Mouse (Mus musculus) lung, embryonic 15.5 days (tissue): Measurements from ENCODE around the gene Kcnh3. TPM values are rescaled to one million over a fixed set of nuclear protein-coding genes. Genes with fewer than 3 reads are reported as not detected.
A peak's percentile ranks its signal among the peaks of the same experiment; 100 is the strongest.

ENCODE experiments used
- ATAC-seq: fragments of 200-750 bp; cut with Nextera tagmentation; 2 replicates; pipeline ENCODE4 v1.8.0; 2017; ENCODE audit warnings: moderate number of reproducible peaks, borderline replicate concordance; ENCODE audit not compliant: low FRiP score, low TSS enrichment; ENCODE audit errors: extremely low read depth
- H3K27ac ChIP-seq: fragments of 300-500 bp; sonication (generic); 2 replicates; pipeline ENCODE4 v1.5.1; 2015; ENCODE audit warnings: moderate library complexity, mild to moderate bottlenecking, inconsistent platforms
- H3K27me3 ChIP-seq: fragments of 300-500 bp; sonication (generic); 2 replicates; pipeline ENCODE4 v1.6.1; 2015; ENCODE audit warnings: inconsistent platforms
- H3K36me3 ChIP-seq: fragments of 300-500 bp; sonication (generic); 2 replicates; pipeline ENCODE4 v1.6.1; 2015; ENCODE audit warnings: inconsistent platforms
- H3K4me1 ChIP-seq: fragments of 300-500 bp; sonication (generic); 2 replicates; pipeline ENCODE4 v1.6.1; 2015; ENCODE audit warnings: inconsistent platforms
- H3K4me2 ChIP-seq: fragments of 300-500 bp; sonication (generic); 2 replicates; pipeline ENCODE4 v1.6.1; 2015; ENCODE audit warnings: inconsistent platforms, mild to moderate bottlenecking, moderate library complexity
- H3K4me3 ChIP-seq: fragments of 300-500 bp; sonication (generic); 2 replicates; pipeline ENCODE4 v1.5.1; 2015; ENCODE audit warnings: mild to moderate bottlenecking, inconsistent platforms
- H3K9ac ChIP-seq: fragments of 300-500 bp; sonication (generic); 2 replicates; pipeline ENCODE4 v1.6.1; 2015; ENCODE audit warnings: inconsistent platforms
- H3K9me3 ChIP-seq: fragments of 300-500 bp; sonication (generic); 2 replicates; pipeline ENCODE4 v1.6.1; 2016; ENCODE audit warnings: inconsistent platforms
- WGBS: fragments of 180-500 bp; shearing (Covaris S2); methylation state at CpG from one replicate; pipeline ENCODE4 v1.1.7; 2015; 5-methylcytosine and 5-hydroxymethylcytosine counted together
- polyA plus RNA-seq: library from polyadenylated mRNA; unstranded; fragments of >200 nt; fragmentation: Nextera tagmentation; extraction: Ambion mirVana; gene quantifications from 2 replicates; pipeline ENCODE4 v1.2.1, GENCODE M21; 2015

The Kcnh3 gene
- polyA plus RNA-seq, 1 experiment from 2014 or later: 0.79 TPM

DNA sequence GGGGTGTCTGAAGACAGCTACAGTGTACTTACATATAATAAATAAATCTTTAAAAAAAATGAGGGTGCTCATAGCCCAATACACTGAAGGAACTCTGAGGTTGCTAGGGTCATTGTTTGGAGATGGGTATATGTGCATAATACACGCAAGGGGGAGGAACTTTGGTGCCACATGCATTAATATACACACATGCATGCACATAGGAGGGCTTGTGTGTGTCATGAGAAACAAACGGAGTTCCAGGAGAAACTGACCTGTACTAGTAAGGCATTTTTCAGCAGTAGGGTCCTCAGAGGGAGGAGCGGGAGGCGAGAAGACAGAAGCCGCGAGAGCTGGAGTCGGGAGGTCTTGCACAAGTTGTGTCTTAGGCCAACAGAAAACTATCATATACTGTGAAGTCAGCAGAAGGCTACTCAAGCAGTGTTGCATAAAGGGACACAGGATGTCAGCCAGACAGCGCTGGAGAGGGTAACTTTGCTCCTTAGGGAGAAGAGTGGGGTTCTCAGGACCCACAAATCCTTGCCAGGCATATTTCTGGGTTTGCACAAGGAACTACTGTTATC, 34.6 kb downstream of the Kcnh3 start:
- Histone ChIP-seq H3K4me3 (peak overlapping the region; percentile 26), H3K27me3 (no peaks in the 10 kb centered on the region), H3K9me3 (no peaks in the 10 kb centered on the region), H3K27ac (peak overlapping the region; percentile 88), H3K36me3 (no peaks in the 10 kb centered on the region), H3K9ac (0 out of 2 replicates have a peak overlapping the region, but pooled peaks have one; percentile 11), H3K4me1 (peaks cover 12% of the 10 kb centered on the region), H3K4me2 (peak overlapping the region; percentile 51)
- WGBS: 40% methylated on average over 8 of the region's 8 CpGs
- ATAC-seq: peak; percentile 88

DNA sequence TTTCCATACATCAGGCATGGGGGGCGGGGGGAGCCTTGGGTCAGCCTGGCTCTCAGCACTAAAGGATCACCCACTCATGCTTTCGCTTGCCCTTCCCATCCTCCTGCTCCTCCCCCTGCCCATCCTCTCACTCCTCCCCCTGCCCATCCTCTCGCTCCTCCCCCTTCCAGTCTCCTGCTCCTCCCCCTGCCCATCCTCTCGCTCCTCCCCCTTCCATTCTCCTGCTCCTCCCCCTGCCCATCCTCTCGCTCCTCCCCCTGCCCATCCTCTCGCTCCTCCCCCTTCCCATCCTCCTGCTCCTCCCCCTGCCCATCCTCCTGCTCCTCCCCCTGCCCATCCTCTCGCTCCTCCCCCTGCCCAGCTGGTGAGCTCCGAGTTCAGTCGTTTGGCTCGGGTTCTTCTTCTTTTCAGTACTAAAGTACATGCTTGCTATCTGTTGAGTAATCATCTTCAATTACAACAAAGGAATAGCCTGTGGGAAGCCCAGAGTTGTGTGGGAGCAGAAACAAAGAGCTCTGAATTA, 35.1 kb downstream of the Kcnh3 start:
- H3K9ac ChIP-seq: 0 out of 2 replicates have a peak overlapping the region, but pooled peaks have one; percentile 11
- peak overlapping the region; percentile 51 for H3K4me2 ChIP-seq
- H3K4me1 ChIP-seq: peaks cover 12% of the 10 kb centered on the region
- no peaks in the 10 kb centered on the region for H3K9me3 ChIP-seq
- H3K36me3 ChIP-seq: no peaks in the 10 kb centered on the region
- H3K27me3 ChIP-seq: no peaks in the 10 kb centered on the region
- peak; percentile 82 for ATAC-seq
- WGBS: 2% methylated on average over 7 of the region's 10 CpGs
- H3K27ac ChIP-seq: peak overlapping the region; percentile 88
- H3K4me3 ChIP-seq: peak overlapping the region; percentile 26

DNA sequence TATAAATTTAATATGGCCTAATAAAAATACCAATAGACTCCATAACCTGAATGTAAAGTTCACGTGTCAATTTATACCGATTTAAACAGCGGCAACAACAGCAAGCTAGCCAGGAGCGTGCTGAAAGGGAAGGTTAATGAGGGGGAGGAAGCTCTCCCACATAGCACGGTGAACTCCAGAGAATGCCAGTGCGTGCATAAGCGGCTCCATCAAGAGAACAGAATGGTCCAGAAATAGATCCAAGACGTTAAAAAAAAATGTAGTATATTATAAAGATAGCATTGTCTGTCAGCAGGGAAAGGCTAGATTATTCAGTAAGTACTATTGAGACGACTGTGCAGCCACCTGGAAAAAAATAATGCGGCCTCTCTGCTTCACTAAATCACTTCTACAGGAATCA, 38.0 kb downstream of the Kcnh3 start:
- 54% methylated on average over 10 of the region's 10 CpGs for WGBS
- Histone ChIP-seq H3K4me1 (peaks cover 12% of the 10 kb centered on the region), H3K9ac (no peak overlapping the region)

DNA sequence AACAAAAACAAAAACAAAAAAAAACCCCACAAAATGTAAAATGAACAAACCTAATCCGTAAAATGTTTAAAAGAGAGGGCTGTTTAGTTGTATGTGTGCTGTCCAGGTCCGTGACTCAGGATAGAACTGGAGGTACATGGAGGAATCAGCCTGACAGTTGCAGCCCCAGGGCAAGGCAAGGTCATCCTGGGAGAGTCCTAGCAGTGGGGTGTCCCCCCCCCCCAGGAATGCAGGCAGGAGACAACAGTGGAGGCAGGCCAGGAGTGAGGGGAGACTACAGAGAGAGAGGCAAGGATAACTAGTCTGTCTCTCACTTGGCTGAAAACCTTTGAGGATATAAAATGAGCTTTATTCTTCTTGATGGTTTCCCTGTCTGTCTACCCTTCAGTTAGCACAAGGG, 39.7 kb downstream of the Kcnh3 start:
- no peak overlapping the region for H3K4me2 ChIP-seq
- no peaks in the 10 kb centered on the region for H3K36me3 ChIP-seq
- 78% methylated on average over 2 of the region's 2 CpGs for WGBS
- H3K9ac ChIP-seq: no peak overlapping the region
- no peak overlapping the region for H3K4me3 ChIP-seq
- H3K9me3 ChIP-seq: no peaks in the 10 kb centered on the region
- no peak overlapping the region for H3K27ac ChIP-seq
- no peak for ATAC-seq
- peaks cover 8% of the 10 kb centered on the region for H3K4me1 ChIP-seq
- H3K27me3 ChIP-seq: no peaks in the 10 kb centered on the region

More for the DNA sequence above, 38.0 kb downstream of the Kcnh3 start:
- Histone ChIP-seq H3K27me3 (no peaks in the 10 kb centered on the region), H3K36me3 (no peaks in the 10 kb centered on the region), H3K9me3 (no peaks in the 10 kb centered on the region), H3K4me2 (no peak overlapping the region), H3K4me3 (no peak overlapping the region), H3K27ac (no peak overlapping the region)
- no peak for ATAC-seq

DNA sequence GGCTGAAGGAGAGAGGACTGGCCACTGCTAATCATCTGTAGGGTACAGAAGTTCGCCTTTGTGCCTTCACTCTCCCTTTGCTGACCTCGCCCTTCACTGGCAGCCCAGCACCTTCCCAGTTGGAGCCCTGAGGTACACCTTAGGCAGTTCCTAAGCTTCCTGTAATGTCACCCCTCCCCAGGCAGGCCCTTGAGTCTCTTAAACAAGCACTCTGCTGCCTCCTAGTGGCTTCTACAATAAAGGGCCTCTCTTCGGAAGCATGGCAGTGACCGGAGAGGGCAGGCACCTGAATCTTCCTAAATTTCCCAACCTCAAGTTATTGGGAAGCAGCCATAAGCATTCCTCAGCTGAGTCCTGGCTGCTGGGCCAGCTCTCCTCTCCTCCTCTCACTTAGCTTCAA, 41.0 kb downstream of the Kcnh3 start:
- Histone ChIP-seq H3K27me3 (no peaks in the 10 kb centered on the region), H3K9me3 (no peaks in the 10 kb centered on the region), H3K4me2 (no peak overlapping the region), H3K9ac (no peak overlapping the region), H3K4me3 (no peak overlapping the region), H3K36me3 (no peaks in the 10 kb centered on the region), H3K27ac (no peak overlapping the region), H3K4me1 (no peaks in the 10 kb centered on the region)
- ATAC-seq: 0 out of 2 replicates have a peak, but pooled peaks have one; percentile 37
- WGBS: 15% methylated on average over 4 of the region's 4 CpGs

DNA sequence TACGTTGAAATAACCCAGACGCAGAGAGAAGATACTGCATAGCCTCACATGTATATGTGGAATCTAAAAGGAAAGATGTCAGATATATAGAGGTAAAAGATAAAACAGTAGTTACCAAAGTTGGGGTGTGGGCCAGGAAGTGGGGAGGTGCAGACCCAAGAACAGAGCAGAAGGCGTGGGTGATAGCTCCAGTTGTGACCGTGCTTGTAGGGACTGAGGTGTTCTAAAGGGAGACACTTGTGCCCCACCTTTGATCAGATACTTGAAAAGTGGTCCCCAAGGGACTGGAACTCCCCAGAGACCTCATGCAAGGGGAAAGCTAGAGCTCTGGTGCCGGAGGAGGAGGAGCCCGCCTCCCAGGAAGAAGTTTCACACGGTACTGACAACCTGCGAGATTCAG, 51.4 kb downstream of the Kcnh3 start:
- H3K9me3 ChIP-seq: no peaks in the 10 kb centered on the region
- no peak overlapping the region for H3K9ac ChIP-seq
- H3K4me1 ChIP-seq: no peaks in the 10 kb centered on the region
- H3K36me3 ChIP-seq: no peaks in the 10 kb centered on the region
- no peak for ATAC-seq
- no peak overlapping the region for H3K4me3 ChIP-seq
- no peaks in the 10 kb centered on the region for H3K27me3 ChIP-seq
- H3K4me2 ChIP-seq: no peak overlapping the region
- 78% methylated on average over 8 of the region's 8 CpGs for WGBS
- no peak overlapping the region for H3K27ac ChIP-seq

DNA sequence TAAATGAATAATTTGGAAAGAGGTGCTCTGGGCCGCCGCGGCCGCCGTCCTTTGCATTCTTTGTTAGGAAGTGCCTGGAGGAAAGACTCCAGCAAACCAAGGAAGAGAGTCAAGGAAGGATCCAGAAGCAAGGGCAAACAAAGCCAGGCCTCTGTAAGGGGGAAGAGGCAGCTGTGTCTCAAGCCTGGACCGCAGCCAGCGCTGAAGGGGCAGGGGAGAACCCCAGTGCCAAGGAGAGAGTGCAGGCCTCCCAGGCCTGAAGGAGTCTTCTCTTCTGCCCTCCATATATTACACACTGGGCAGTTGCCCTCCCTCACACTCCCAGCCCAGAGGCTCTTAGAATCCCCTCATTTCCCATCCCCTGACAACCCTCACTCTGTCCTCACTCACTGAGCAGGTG, 53.6 kb downstream of the Kcnh3 start:
- Histone ChIP-seq H3K27ac (no peak overlapping the region), H3K4me2 (no peak overlapping the region), H3K4me1 (no peaks in the 10 kb centered on the region), H3K4me3 (no peak overlapping the region), H3K9ac (no peak overlapping the region), H3K27me3 (no peaks in the 10 kb centered on the region), H3K36me3 (no peaks in the 10 kb centered on the region), H3K9me3 (no peaks in the 10 kb centered on the region)
- ATAC-seq: no peak
- 68% methylated on average over 7 of the region's 7 CpGs for WGBS

DNA sequence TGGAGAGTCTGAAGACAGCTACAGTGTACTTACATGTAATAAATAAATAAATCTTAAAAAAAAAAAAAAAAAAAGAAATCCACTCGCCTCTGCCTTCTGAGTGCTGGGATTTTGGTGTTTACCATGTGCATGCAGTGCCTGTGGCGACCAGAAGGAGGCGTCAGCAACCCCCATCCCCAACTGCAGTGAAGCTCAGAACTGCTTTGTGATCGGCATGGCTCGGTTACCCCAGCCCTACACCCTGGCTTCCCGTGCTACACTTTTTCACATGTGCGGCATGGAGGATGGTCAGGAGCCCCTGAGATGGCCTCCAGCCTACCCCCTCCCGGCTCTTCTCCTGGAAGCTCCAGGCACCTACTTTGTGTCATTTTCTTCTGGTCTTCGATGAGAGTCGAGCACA, 58.8 kb downstream of the Kcnh3 start:
- ATAC-seq: no peak
- H3K4me3 ChIP-seq: no peak overlapping the region
- 61% methylated on average over 10 of the region's 10 CpGs for WGBS

DNA sequence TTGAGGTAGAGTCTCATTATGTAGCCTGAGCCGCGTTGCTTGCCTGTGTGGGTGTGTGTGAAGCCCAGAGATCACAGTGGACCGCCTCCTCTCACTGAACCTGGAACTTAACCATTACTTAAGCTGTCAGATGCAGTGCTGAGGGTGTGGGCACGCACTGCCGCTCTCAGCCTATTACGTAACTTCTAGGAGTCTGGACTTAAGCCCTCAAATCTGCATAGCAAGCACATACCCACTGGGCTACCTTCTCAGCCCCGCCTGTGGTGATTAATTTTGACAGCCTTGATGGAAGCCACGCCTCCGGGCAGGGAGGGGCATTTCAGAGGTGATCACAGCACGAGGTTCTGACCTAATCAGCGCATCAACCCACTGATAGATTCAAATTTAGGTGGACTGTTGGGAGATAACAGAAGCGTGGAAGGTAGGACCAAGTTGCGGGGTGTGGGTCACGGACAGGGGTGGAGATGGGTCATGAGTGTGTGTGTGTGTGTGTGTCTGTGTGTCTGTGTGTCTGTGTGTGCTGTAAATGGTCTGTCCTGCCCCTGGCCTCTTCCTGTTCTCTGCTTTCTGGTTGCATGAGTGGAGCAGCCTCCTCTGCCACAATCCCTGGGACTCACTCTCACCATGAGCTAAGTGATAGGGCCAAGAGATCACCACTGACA, 60.0 kb downstream of the Kcnh3 start:
- Histone ChIP-seq H3K36me3 (no peaks in the 10 kb centered on the region), H3K4me3 (no peak overlapping the region), H3K27me3 (no peaks in the 10 kb centered on the region), H3K4me2 (no peak overlapping the region), H3K27ac (no peak overlapping the region), H3K9ac (no peak overlapping the region), H3K9me3 (no peaks in the 10 kb centered on the region), H3K4me1 (no peaks in the 10 kb centered on the region)
- peak; percentile 57; the same call in 1 of the 2 replicates for ATAC-seq
- WGBS: 28% methylated on average over 14 of the region's 14 CpGs

More for the DNA sequence above, 58.8 kb downstream of the Kcnh3 start:
- Histone ChIP-seq H3K9me3 (no peaks in the 10 kb centered on the region), H3K27ac (no peak overlapping the region), H3K27me3 (no peaks in the 10 kb centered on the region), H3K4me1 (no peaks in the 10 kb centered on the region), H3K36me3 (no peaks in the 10 kb centered on the region), H3K9ac (no peak overlapping the region), H3K4me2 (no peak overlapping the region)

DNA sequence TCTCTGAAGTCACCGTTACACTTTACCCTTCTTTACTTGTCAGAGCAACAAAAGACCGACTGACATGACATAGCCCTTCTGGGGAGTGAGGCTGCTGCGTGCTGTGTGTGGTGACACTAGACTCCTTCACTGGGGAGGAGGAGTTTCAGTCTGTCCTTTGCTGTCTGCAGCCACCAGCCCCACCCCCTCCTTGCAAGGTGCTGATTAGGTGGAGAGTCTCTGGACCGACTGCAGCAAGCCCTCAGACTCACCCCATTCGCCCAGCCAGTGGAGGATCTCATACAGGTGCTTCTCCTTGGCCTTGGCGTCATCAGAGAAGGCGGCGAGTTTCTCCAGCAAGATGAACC, 60.5 kb downstream of the Kcnh3 start:
- no peak overlapping the region for H3K9ac ChIP-seq
- 41% methylated on average over 8 of the region's 8 CpGs for WGBS
- H3K27me3 ChIP-seq: no peaks in the 10 kb centered on the region
- no peak for ATAC-seq
- no peak overlapping the region for H3K4me3 ChIP-seq
- H3K27ac ChIP-seq: no peak overlapping the region
- no peaks in the 10 kb centered on the region for H3K36me3 ChIP-seq
- no peaks in the 10 kb centered on the region for H3K4me1 ChIP-seq
- H3K4me2 ChIP-seq: no peak overlapping the region
- H3K9me3 ChIP-seq: no peaks in the 10 kb centered on the region

DNA sequence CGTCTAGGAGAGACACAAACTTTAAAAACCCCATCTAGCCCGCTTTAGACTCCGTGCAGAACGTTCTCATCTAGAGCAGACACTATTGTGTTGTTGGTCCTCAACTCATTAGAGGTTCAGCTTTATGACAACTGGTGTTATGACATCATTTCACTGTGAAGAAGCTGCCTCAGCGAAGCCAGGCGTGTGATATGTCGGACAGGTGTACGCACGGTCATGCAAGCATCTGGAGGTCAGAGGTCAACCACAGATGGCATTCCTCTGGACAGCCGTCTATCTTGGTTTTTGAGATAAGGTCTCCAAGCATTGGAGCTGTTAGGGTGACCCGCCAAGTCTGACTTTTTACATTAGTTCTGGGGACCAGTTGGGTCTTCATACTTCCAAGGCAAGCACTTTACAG, 65.9 kb downstream of the Kcnh3 start:
- no peaks in the 10 kb centered on the region for H3K9me3 ChIP-seq
- no peaks in the 10 kb centered on the region for H3K36me3 ChIP-seq
- no peak overlapping the region for H3K4me2 ChIP-seq
- no peak for ATAC-seq
- peaks cover 6% of the 10 kb centered on the region for H3K4me1 ChIP-seq
- H3K27ac ChIP-seq: no peak overlapping the region
- H3K4me3 ChIP-seq: no peak overlapping the region
- H3K9ac ChIP-seq: no peak overlapping the region
- WGBS: 74% methylated on average over 11 of the region's 11 CpGs
- H3K27me3 ChIP-seq: no peaks in the 10 kb centered on the region
